Mouse (Mus musculus) CH12.LX (cell line): Measurements from ENCODE around the gene Gm5767. TPM values are rescaled to one million over a fixed set of nuclear protein-coding genes. Genes with fewer than 3 reads are reported as not detected.
A peak's percentile ranks its signal among the peaks of the same experiment; 100 is the strongest.

ENCODE experiments used
- DNase-seq: peaks from one replicate; pipeline ENCODE4 v3.0.0-alpha.2; 2013; ENCODE audit errors: extremely low read depth
- H3K27ac ChIP-seq: 2 replicates; pipeline ENCODE4 v1.5.1; 2012; ENCODE audit warnings: low read depth, mild to moderate bottlenecking, control low read depth, moderate library complexity; ENCODE audit not compliant: insufficient read depth
- H3K27me3 ChIP-seq: replicated peaks from 2 replicates; pipeline ENCODE3; 2012; ENCODE audit warnings: inconsistent platforms
- H3K36me3 ChIP-seq, 2 experiments: replicated peaks in 1 of 2; 2 replicates each; pipeline versions ENCODE3 to v1.6.1; 2012; ENCODE audit warnings: inconsistent platforms in 1 of 2, low read length in 1 of 2, mild to moderate bottlenecking in 1 of 2, mixed read lengths in 1 of 2, moderate library complexity in 1 of 2; ENCODE audit not compliant: control insufficient read depth in 1 of 2, insufficient read depth in 1 of 2
- H3K4me1 ChIP-seq, 2 experiments: 2 replicates each; pipeline ENCODE4 v1.6.1; 2012; ENCODE audit warnings: inconsistent platforms in 1 of 2, moderate library complexity in 1 of 2; ENCODE audit not compliant: insufficient read depth in 2 of 2, control insufficient read depth in 1 of 2
- H3K4me2 ChIP-seq: 2 replicates; pipeline ENCODE4 v1.6.1; 2012; ENCODE audit warnings: low read depth, mild to moderate bottlenecking, control low read depth; ENCODE audit not compliant: poor library complexity, insufficient read depth, severe bottlenecking
- H3K4me3 ChIP-seq, 3 experiments: fragments of 150-350 bp in 1 of 3; sonication (generic) in 1 of 3; replicated peaks in 1 of 3; 2 replicates each; pipeline versions ENCODE3 to v1.5.1; 2011 to 2012; ENCODE audit warnings: low read depth in 2 of 3, low read length in 2 of 3, mild to moderate bottlenecking in 2 of 3, moderate library complexity in 2 of 3, control low read depth in 1 of 3, improper control_type of control experiment in 1 of 3, inconsistent platforms in 1 of 3, mixed read lengths in 1 of 3; ENCODE audit not compliant: poor library complexity in 1 of 3
- H3K79me2 ChIP-seq: replicated peaks from 2 replicates; pipeline ENCODE4 v1.6.1; 2012; ENCODE audit warnings: mild to moderate bottlenecking, moderate library complexity; ENCODE audit not compliant: control insufficient read depth, poor library complexity, insufficient read depth, severe bottlenecking; ENCODE audit errors: extremely low read depth
- H3K9ac ChIP-seq: 2 replicates; pipeline ENCODE4 v1.6.1; 2012; ENCODE audit warnings: low read depth, mild to moderate bottlenecking, control low read depth, moderate library complexity; ENCODE audit not compliant: insufficient read depth
- H3K9me3 ChIP-seq: replicated peaks from 2 replicates; pipeline ENCODE3; 2012; ENCODE audit warnings: low read length, inconsistent platforms, mixed read lengths
- BHLHE40 ChIP-seq: IDR thresholded peaks from 2 replicates; pipeline ENCODE4 v1.6.1; 2011; ENCODE audit warnings: mild to moderate bottlenecking, low read depth, low read length, improper control_type of control experiment
- EP300 ChIP-seq: IDR thresholded peaks from 2 replicates; pipeline ENCODE4 v1.6.1; 2011; ENCODE audit warnings: low read length, improper control_type of control experiment
- ETS1 ChIP-seq: conservative IDR thresholded peaks from 2 replicates; pipeline ENCODE4 v1.6.1; 2012; ENCODE audit warnings: low read depth, mild to moderate bottlenecking, inconsistent platforms, low read length, improper control_type of control experiment, moderate library complexity
- IRF4 ChIP-seq: IDR thresholded peaks from 2 replicates; pipeline ENCODE4 v1.6.1; 2014; ENCODE audit warnings: low read depth, mild to moderate bottlenecking, inconsistent platforms, low read length, improper control_type of control experiment
- JUN ChIP-seq: IDR thresholded peaks from 2 replicates; pipeline ENCODE4 v1.6.1; 2011; ENCODE audit warnings: low read depth, mild to moderate bottlenecking, low read length, improper control_type of control experiment, moderate library complexity; ENCODE audit not compliant: insufficient read depth
- JUND ChIP-seq: conservative IDR thresholded peaks from 2 replicates; pipeline ENCODE4 v1.6.1; 2011; ENCODE audit warnings: low read depth, low read length, improper control_type of control experiment
- MAFK ChIP-seq: IDR thresholded peaks from 2 replicates; pipeline ENCODE4 v1.6.1; 2011; ENCODE audit warnings: low read length, improper control_type of control experiment; ENCODE audit not compliant: insufficient replicate concordance
- MEF2A ChIP-seq: IDR thresholded peaks from 2 replicates; pipeline ENCODE4 v1.6.1; 2014; ENCODE audit warnings: low read depth, mild to moderate bottlenecking, inconsistent platforms, low read length, improper control_type of control experiment, borderline replicate concordance
- MXI1 ChIP-seq: IDR thresholded peaks from 2 replicates; pipeline ENCODE4 v1.6.1; 2011; ENCODE audit warnings: mild to moderate bottlenecking, low read depth, low read length, improper control_type of control experiment
- MYC ChIP-seq: IDR thresholded peaks from 2 replicates; pipeline ENCODE4 v1.6.1; 2011; ENCODE audit warnings: low read depth, mild to moderate bottlenecking, improper control_type of control experiment, low read length
- NRF1 ChIP-seq: IDR thresholded peaks from 2 replicates; pipeline ENCODE4 v1.6.1; 2014; ENCODE audit warnings: low read depth, mild to moderate bottlenecking, inconsistent platforms, low read length, improper control_type of control experiment, moderate library complexity
- RCOR1 ChIP-seq: conservative IDR thresholded peaks from 2 replicates; pipeline ENCODE4 v1.6.1; 2012; ENCODE audit warnings: low read depth, mild to moderate bottlenecking, inconsistent platforms, low read length, improper control_type of control experiment
- TCF12 ChIP-seq: IDR thresholded peaks from 2 replicates; pipeline ENCODE4 v1.6.1; 2014; ENCODE audit warnings: low read depth, mild to moderate bottlenecking, inconsistent platforms, low read length, improper control_type of control experiment
- UBTF ChIP-seq: IDR thresholded peaks from 2 replicates; pipeline ENCODE4 v1.6.1; 2012; ENCODE audit warnings: low read depth, mild to moderate bottlenecking, inconsistent platforms, low read length, improper control_type of control experiment, moderate library complexity
- USF1 ChIP-seq: IDR thresholded peaks from 2 replicates; pipeline ENCODE4 v1.6.1; 2014; ENCODE audit warnings: low read depth, mild to moderate bottlenecking, inconsistent platforms, low read length, improper control_type of control experiment
- ZC3H11A ChIP-seq: IDR thresholded peaks from 2 replicates; pipeline ENCODE4 v1.6.1; 2012; ENCODE audit warnings: low read depth, mild to moderate bottlenecking, inconsistent platforms, low read length, improper control_type of control experiment
- dilution Hi-C: fragments of 300-500 bp; cut with MboI; formaldehyde crosslinking; loops from 2 replicates; pipeline ENCODE4 v1.14.3; 2020; ENCODE audit warnings: low sequenced_read_pairs; ENCODE audit not compliant: extremely low pct_unique_long_range_greater_than_20kb, extremely low pct_ligation_motif_present
- in situ Hi-C: fragments of 300-500 bp; cut with MboI; formaldehyde crosslinking; loops from 3 replicates; pipeline ENCODE4 v1.14.3; 2019; ENCODE audit warnings: low sequenced_read_pairs, low pct_ligation_motif_present, low pct_unique_long_range_greater_than_20kb, mixed read lengths
- polyA plus RNA-seq: library from polyadenylated mRNA; unstranded; fragments of >175 nt; gene quantifications from 2 replicates; pipeline ENCODE4 v1.2.1, GENCODE M21; 2012; ENCODE audit warnings: low read depth; ENCODE audit not compliant: insufficient read length
- total RNA-seq, 2 experiments: library from RNA; depleted of rRNA; stranded (reverse); fragments of 300-350 nt in 1 of 2; fragments of >200 nt in 1 of 2; gene quantifications; 2 replicates each; pipeline ENCODE4 v1.2.3; 2012 to 2014

Gene Gm5767
- total and polyA plus RNA-seq, 3 experiments = not detected

GRCm38 (mm10) chr16:8665367-8665766, 15.2 kb upstream of the Gm5767 start:
- TF ChIP-seq MXI1 = no peak
- TF ChIP-seq ZC3H11A = no peak
- TF ChIP-seq IRF4 = no peak
- TF ChIP-seq UBTF = no peak
- dilution Hi-C loops (no loop called here), in situ Hi-C loops (no loop called here)
- peaks cover 33 to 78% of the 10 kb centered on the region in 2 experiments for H3K36me3 ChIP-seq
- H3K27ac ChIP-seq = no peak overlapping the region
- H3K4me2 ChIP-seq = no peak overlapping the region
- peaks cover 22 to 47% of the 10 kb centered on the region in 2 experiments for H3K4me1 ChIP-seq
- H3K4me3 ChIP-seq = no peak overlapping the region
- H3K9me3 ChIP-seq = no peaks in the 10 kb centered on the region
- no peaks in the 10 kb centered on the region for H3K79me2 ChIP-seq
- H3K9ac ChIP-seq = no peak overlapping the region
- no peak for DNase-seq
- H3K27me3 ChIP-seq = no peaks in the 10 kb centered on the region

DNA sequence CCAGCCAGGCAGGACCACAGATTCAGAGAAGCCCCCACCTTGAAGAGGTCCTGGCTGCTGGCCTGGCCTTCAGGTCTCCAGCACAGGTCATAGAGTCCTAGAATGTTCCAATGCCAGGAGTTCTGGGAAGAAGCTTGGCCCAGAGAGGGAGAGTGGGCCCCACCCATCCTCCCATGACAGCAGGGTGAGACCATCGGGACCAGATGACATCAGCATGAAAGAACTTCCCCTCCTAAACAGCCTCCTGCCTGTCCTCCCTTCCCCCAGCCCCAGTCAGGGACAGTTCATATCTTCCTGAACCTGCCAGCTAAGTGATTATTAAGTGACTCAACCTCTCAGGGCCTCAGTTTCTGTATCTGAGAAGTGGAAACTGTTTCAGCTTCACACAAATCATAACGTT, 14.1 kb upstream of the Gm5767 start:
- DNase-seq = peak; percentile 61
- H3K27me3 ChIP-seq = no peaks in the 10 kb centered on the region
- peaks cover 25 to 71% of the 10 kb centered on the region in 2 experiments for H3K36me3 ChIP-seq
- H3K9ac ChIP-seq = no peak overlapping the region
- no peaks in the 10 kb centered on the region for H3K9me3 ChIP-seq
- TF ChIP-seq TCF12 (no peak), UBTF (no peak), MEF2A (no peak), JUND (no peak), MAFK (no peak), MXI1 (no peak), JUN (no peak), USF1 (no peak), EP300 (no peak), ETS1 (no peak), BHLHE40 (no peak), MYC (no peak), NRF1 (no peak), RCOR1 (no peak)
- H3K79me2 ChIP-seq = no peaks in the 10 kb centered on the region
- no peak overlapping the region for H3K27ac ChIP-seq
- in situ Hi-C loops = no loop called here
- H3K4me2 ChIP-seq = no peak overlapping the region
- H3K4me1 ChIP-seq = peaks cover 27 to 57% of the 10 kb centered on the region in 2 experiments
- H3K4me3 ChIP-seq = no peak overlapping the region
- dilution Hi-C loops = no loop called here
